Mouse (Mus musculus): ENCODE data around the gene Lrrc2.

The Lrrc2 gene

GRCm38 (mm10) chr9:110951397-110951796 lies at the start of gene Lrrc2:
Gene Lrrc2, plus strand, starts transcription at chr9:110951545.
- DNase-seq = no peak

DNA sequence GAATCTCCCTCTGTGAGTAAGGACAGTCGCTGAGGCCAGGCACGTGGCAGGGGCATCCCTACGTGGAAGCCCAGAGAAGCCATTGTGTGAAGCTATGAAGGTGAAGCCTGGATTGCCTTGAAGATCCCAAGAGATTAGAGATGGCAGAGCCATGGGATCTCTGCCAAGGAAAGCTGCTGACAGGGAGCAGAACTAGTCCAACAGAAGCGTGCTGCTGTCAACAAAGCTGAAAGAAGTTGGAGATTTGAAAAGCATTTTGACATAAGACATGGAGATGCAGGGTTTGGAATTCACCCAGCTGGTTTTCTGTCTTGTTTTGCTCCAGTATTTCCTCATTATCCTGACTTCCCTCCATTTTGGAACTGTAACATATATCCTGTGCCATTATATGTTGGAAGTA lies 49.1 kb upstream of the Lrrc2 start:
- DNase-seq = no peak

DNA sequence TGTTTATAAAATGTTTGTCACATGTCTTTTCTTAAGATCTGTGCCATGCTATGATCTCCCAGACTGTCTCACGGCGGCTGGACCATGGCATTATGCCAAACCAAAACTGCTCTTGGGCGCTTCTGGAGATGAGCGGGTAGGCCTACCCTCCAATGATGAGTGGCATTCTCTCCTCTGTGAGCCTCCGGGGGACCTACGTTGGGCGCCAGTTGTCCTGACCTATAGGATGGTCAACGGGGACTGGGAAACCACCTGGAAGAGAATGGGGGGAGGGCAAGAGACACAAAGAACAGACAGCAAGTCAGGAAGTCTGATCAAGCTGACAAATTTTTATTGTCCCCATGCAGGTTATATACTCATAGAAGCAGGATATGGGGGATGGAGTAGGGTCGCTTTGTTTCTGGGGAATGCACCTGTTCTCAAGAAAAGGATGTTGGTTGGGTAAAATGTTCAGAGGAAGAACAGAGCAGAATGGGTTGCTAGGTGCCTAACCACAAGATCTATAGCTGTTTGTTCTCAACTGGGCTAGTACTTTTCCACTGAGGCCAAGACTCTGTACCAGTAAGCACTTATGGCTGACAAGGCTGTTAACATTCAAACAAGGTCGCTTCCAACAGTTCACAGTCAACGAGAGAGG lies 44.0 kb upstream of the Lrrc2 start:
- DNase-seq = no peak

DNA sequence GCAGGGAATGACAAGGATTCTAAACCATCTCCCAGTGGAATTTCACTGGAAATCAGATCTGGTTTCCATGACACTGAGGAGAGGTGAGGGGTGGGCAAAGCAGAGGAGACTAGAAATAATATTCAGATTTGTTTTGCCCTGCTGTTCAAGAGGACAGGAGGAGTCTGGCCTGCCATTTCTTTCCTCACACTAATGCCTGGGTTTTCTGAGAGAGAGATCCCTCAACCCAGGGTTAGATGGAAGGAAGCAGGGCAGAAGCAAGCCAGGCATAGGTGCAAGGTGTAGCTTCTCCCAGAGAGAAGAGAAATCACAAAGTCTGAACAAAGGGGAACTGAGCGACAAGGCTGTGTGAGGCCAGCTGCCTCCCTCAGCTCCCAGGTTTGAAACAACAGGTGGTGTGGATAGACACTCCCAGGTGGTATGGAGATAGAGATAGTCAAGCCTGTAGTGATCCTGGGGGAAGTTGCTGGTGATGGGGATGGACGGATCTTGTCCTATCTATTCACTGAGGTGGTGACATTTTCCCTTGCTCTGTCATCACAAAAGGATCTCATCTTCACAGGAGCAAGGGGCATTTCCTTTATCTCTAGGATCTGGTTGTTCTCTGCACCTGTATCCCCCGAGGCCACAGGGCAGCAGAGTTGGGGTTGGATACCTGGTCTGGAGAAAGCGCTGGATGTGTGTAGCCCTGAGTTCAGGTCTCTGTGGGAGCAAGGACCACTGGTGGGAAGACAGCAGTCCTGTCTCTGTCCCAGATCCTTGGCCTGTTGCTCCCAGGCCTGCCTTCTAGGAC lies 43.3 kb upstream of the Lrrc2 start:
- no peak for DNase-seq

- no peak for DNase-seq
These were observed 42.7 kb upstream of the Lrrc2 start for GRCm38 (mm10) chr9:110908631-110909016.

DNA sequence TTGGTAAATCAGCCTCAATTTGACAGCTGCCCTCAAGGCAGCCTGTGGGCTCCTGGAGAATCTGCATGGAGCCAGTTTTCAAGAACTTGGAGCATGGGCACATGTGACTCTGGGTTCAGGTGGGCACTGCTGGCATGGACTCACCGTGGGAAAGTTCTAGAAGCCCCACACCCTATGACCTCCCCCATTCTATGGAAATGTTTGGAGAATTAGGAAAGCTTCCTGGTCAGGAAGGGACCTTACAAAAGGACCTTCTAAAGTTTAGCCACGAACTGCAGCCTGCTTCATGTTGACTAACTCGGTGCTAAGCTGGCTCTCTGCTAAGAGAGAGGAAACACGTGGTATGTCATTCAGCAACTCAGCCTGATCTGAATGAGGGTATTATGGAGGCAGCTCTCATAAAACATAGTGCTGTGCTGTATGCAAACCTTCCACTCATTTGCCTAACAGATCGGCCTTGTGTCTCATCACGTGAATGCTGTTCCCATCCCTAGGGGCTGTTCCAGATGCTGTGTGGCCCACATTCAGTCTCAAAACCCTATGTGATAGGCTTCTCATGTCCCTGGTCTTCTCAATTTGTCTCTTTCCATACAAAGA lies 41.9 kb upstream of the Lrrc2 start:
- no peak for DNase-seq

- DNase-seq = no peak
These were observed 36.6 kb upstream of the Lrrc2 start for GRCm38 (mm10) chr9:110914631-110915236.

DNA sequence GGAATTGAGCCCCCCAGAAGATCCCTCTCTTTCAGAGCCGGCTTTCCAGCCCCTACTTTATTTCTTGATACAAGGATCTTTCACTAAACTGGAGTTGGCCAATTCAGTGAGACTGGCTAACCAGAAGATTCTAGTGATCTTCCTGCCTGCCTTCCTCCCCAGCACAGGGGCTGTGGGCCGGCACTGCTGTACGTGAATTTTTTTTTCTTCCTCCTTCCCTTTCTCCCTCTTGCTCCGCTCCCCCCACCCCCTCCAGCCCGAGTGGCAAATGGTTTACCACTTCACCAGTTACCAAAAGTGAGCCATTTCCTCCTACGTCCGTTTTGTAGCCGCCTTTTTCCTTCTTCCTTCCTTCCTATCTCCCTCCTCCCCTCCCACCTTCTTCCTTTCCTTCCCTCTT lies 35.9 kb upstream of the Lrrc2 start:
- no peak for DNase-seq

DNA sequence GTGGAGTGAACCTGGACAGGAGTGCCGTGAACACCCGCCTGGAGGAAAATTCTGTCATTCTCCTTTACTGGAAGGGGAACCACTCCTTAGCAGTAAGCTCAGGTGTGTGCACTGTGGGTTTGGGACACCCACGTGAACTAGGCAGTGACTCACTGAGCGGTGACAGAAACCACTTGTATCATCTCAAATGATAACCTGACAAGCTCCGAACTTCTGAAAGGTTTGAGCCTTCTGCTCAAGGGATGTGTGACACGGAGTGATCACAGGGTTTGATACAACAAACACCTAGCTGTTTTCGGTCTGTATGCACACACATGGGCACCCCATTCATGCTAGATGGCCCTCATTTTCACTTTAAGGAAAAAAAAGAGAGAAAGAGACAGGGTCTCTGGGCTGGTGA lies 34.6 kb upstream of the Lrrc2 start, which contains the start of gene Fam240a:
TSS of gene Fam240a (minus strand) at position 76 of the 400 bp plus-strand sequence.
- no peak for DNase-seq

GRCm38 (mm10) chr9:110920665-110921419 lies 30.5 kb upstream of the Lrrc2 start:
- DNase-seq = no peak

DNA sequence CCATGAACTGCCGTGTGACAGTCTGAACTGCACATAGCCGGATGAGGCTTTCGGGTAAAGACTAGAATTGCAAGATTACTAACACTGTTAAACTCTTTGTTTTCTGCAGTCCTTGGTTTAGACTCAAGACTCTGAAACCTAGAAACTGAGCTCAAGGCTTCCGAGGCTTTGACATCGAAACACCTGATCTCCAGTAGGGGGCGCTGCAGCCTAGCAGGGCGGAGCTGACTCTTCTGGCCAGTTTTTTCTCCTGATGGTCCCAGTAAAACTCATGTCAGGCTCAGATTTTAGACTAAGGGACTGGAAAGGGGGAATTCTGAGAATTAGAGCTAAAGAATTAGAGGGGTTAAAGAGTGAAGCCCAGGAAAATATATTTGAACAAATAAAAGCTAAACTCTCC lies 28.6 kb upstream of the Lrrc2 start:
- DNase-seq = peak; percentile 25

DNA sequence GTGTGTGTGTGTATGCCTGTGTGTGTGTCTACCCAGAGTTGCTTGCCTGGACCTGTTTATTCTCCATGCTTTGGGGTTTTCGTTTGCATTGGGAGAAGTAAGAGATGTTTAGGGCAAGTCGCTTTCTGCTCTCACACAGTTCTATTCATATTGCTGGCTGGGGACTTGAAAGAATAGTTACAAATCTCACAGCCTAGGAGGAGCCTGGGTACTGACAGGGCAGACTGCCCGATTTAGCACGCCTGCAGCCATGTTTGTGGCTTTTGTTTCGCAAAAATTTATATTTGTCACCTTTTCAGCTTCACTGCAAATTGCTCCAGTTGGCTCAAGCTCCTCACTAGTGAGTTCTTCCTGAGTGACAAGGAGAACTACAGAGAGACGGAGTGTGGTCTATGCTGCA lies 19.8 kb upstream of the Lrrc2 start:
- DNase-seq = no peak

- no peak for DNase-seq
These were observed 17.4 kb upstream of the Lrrc2 start for GRCm38 (mm10) chr9:110933850-110934437.

GRCm38 (mm10) chr9:110935941-110936340 lies 15.4 kb upstream of the Lrrc2 start:
- DNase-seq = no peak

DNA sequence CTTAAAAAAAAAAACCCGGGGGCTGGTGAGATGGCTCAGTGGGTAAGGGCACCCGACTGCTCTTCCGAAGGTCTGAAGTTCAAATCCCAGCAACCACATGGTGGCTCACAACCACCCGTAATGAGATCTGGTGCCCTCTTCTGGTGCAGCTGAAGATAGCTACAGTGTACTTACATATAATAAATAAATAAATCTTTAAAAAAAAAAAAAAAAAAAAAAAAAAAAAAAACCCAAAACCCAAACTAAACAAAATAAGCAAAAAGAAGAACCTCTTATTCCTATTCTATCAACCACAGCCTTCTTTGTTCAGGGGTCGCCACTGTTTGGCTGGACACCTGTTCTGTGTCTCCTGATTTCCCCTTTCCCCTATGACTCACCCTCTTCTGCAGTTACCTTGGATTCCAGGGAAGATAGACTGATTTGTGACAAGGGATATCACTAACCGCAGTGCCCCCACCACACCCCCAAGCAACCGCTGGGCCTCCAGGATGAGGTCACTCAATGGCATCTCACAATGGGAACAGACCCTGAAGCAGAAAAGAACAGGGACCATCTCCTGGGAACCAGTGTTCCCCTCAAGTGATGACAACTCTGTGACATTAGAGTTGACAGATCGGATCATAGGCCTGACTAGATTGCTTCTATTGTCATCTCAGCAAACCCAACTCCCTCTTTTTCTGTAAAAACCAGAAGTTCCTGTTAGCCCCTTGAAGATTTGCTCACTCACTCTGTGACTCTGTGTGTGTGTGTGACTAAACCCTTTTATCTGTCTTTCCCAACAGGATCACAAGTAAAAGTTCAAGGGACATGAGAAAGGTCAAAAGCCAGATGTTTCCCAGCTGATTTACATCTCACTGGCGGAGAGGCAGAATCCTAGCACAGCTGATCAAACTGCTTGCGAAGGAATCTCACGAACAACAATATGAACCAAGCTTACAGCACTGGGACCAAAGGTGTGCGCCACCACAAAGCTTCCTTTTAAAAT lies 13.5 kb upstream of the Lrrc2 start:
- DNase-seq = no peak

DNA sequence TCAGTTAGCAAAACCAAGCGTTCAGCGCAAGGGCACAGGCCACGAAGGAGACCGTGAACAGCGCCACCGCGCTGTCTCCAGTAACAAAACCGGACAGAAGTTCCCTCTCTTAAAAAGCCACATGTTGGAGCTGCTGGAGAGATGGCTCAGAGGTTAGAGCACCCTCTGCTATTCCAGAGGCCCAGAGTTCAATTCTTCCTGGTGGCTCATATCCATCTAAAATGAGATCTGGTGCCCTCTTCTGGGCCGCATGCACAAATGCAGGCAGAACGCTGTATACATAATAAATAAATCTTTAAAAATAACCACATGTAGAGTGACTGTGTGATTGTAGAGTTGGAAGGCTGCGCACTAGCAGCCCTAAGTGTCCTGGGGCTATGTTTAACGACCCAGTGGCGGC lies 7.1 kb upstream of the Lrrc2 start:
- no peak for DNase-seq

- DNase-seq = no peak
These were observed 6.0 kb upstream of the Lrrc2 start for GRCm38 (mm10) chr9:110945343-110945742.

GRCm38 (mm10) chr9:110945926-110946325 lies 5.4 kb upstream of the Lrrc2 start, which contains the start of gene Tdgf1:
Gene Tdgf1, minus strand, starts transcription at chr9:110946158.
- no peak for DNase-seq

- no peak for DNase-seq
These were observed 4.7 kb upstream of the Lrrc2 start for GRCm38 (mm10) chr9:110946548-110947044.

- DNase-seq = no peak
These were observed 4.1 kb upstream of the Lrrc2 start for GRCm38 (mm10) chr9:110947261-110947661.

DNA sequence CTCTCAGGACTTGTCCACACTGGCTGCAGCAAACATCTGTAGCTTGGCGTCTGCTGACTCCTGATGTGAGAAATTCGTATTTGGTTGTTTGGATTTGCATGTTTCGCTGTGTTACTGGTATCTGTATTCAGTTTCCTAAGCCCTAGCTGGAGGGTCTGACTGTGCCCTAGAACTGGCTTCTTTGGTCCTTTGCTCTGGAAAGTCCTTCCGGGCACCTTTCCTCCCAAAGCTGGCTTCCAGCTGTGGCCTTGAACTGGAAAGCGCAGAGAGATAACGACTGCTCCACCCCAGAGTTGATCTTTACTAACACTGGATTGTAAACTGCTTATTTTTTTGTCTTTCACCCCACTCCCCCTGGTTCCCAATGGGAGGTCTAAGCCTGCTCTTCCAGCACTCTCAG lies 3.4 kb upstream of the Lrrc2 start:
- DNase-seq = no peak
